Mouse (Mus musculus): Measurements from ENCODE around the gene Rai1. TPM values are rescaled to one million over a fixed set of nuclear protein-coding genes. Genes with fewer than 3 reads are reported as not detected.

Gene Rai1
- polyA plus RNA-seq, 2 experiments = 29.7 to 62.1 TPM

GRCm38 (mm10) chr11:60230512-60230911 is 125.7 kb downstream of the Rai1 start:
- Histone ChIP-seq H3K36me3 (ENCODE audit: control insufficient read depth, insufficient read depth, low read length) (peaks cover 17% of the 10 kb centered on the region; the same call in 1 of the 2 replicates), H3K4me3 (replicated peaks; ENCODE audit: low read length) (no peak overlapping the region), H3K9me3 (ENCODE audit: control insufficient read depth, low read length) (no peaks in the 10 kb centered on the region), H3K27ac (replicated peaks; ENCODE audit: low read depth, low read length) (no peak overlapping the region), H3K4me1 (ENCODE audit: control insufficient read depth, insufficient read depth, low read length) (peaks cover 6% of the 10 kb centered on the region), H3K9ac (ENCODE audit: low read depth, low read length, severe bottlenecking) (no peak overlapping the region), H3K4me2 (replicated peaks; ENCODE audit: low read depth, low read length, severe bottlenecking) (no peak overlapping the region), H3K27me3 (ENCODE audit: control insufficient read depth, insufficient read depth, low read length) (no peaks in the 10 kb centered on the region)
- no peak for TF ChIP-seq POLR2A (IDR thresholded peaks at IDR 0.05; ENCODE audit: borderline replicate concordance, extremely low read depth, insufficient read depth, insufficient read length)
- ATAC-seq (ENCODE audit: low FRiP score, low read depth) = no peak
- 90% methylated on average over 7 of the region's 7 CpGs for WGBS
- DNase-seq (ENCODE audit: low spot score) = no peak

GRCm38 (mm10) chr11:60231326-60231725 is 126.5 kb downstream of the Rai1 start:
- Histone ChIP-seq H3K9ac (ENCODE audit: low read depth, low read length, severe bottlenecking) (no peak overlapping the region), H3K4me2 (replicated peaks; ENCODE audit: low read depth, low read length, severe bottlenecking) (no peak overlapping the region), H3K27ac (replicated peaks; ENCODE audit: low read depth, low read length) (no peak overlapping the region), H3K36me3 (ENCODE audit: control insufficient read depth, insufficient read depth, low read length) (peaks cover 21% of the 10 kb centered on the region; the same call in 1 of the 2 replicates), H3K4me1 (ENCODE audit: control insufficient read depth, insufficient read depth, low read length) (peaks cover 6% of the 10 kb centered on the region), H3K9me3 (ENCODE audit: control insufficient read depth, low read length) (no peaks in the 10 kb centered on the region), H3K4me3 (replicated peaks; ENCODE audit: low read length) (no peak overlapping the region), H3K27me3 (ENCODE audit: control insufficient read depth, insufficient read depth, low read length) (no peaks in the 10 kb centered on the region)
- ATAC-seq (ENCODE audit: low FRiP score, low read depth) (no peak), DNase-seq (ENCODE audit: low spot score) (no peak)
- TF ChIP-seq POLR2A (IDR thresholded peaks at IDR 0.05; ENCODE audit: borderline replicate concordance, extremely low read depth, insufficient read depth, insufficient read length) = no peak
- WGBS = 70% methylated on average over 3 of the region's 3 CpGs

GRCm38 (mm10) chr11:60231951-60232350 is 127.1 kb downstream of the Rai1 start:
- ATAC-seq (ENCODE audit: low FRiP score, low read depth) (no peak), DNase-seq (ENCODE audit: low spot score) (no peak)
- H3K4me3 ChIP-seq (replicated peaks; ENCODE audit: low read length) = no peak overlapping the region
- no peak overlapping the region for H3K4me2 ChIP-seq (replicated peaks; ENCODE audit: low read depth, low read length, severe bottlenecking)
- peaks cover 21% of the 10 kb centered on the region; the same call in 1 of the 2 replicates for H3K36me3 ChIP-seq (ENCODE audit: control insufficient read depth, insufficient read depth, low read length)
- H3K4me1 ChIP-seq (ENCODE audit: control insufficient read depth, insufficient read depth, low read length) = peaks cover 6% of the 10 kb centered on the region
- H3K9ac ChIP-seq (ENCODE audit: low read depth, low read length, severe bottlenecking) = no peak overlapping the region
- no peaks in the 10 kb centered on the region for H3K9me3 ChIP-seq (ENCODE audit: control insufficient read depth, low read length)
- TF ChIP-seq POLR2A (IDR thresholded peaks at IDR 0.05; ENCODE audit: borderline replicate concordance, extremely low read depth, insufficient read depth, insufficient read length) = no peak
- H3K27me3 ChIP-seq (ENCODE audit: control insufficient read depth, insufficient read depth, low read length) = no peaks in the 10 kb centered on the region
- 50% methylated on average over 4 of the region's 4 CpGs for WGBS
- no peak overlapping the region for H3K27ac ChIP-seq (replicated peaks; ENCODE audit: low read depth, low read length)

- Histone ChIP-seq H3K27me3 (ENCODE audit: control insufficient read depth, insufficient read depth, low read length) (no peaks in the 10 kb centered on the region), H3K9me3 (ENCODE audit: control insufficient read depth, low read length) (no peaks in the 10 kb centered on the region), H3K9ac (ENCODE audit: low read depth, low read length, severe bottlenecking) (no peak overlapping the region), H3K4me1 (ENCODE audit: control insufficient read depth, insufficient read depth, low read length) (peaks cover 6% of the 10 kb centered on the region), H3K4me2 (replicated peaks; ENCODE audit: low read depth, low read length, severe bottlenecking) (no peak overlapping the region), H3K27ac (replicated peaks; ENCODE audit: low read depth, low read length) (peak overlapping the region; percentile 27), H3K36me3 (ENCODE audit: control insufficient read depth, insufficient read depth, low read length) (peaks cover 21% of the 10 kb centered on the region; the same call in 1 of the 2 replicates), H3K4me3 (replicated peaks; ENCODE audit: low read length) (no peak overlapping the region)
- no peak for TF ChIP-seq POLR2A (IDR thresholded peaks at IDR 0.05; ENCODE audit: borderline replicate concordance, extremely low read depth, insufficient read depth, insufficient read length)
- no peak for DNase-seq (ENCODE audit: low spot score)
- WGBS = 72% methylated on average over 14 of the region's 14 CpGs
- ATAC-seq (ENCODE audit: low FRiP score, low read depth) = no peak
These were observed 127.7 kb downstream of the Rai1 start for GRCm38 (mm10) chr11:60232441-60233058.

GRCm38 (mm10) chr11:60233235-60233634 is 128.4 kb downstream of the Rai1 start:
- no peak for TF ChIP-seq POLR2A (IDR thresholded peaks at IDR 0.05; ENCODE audit: borderline replicate concordance, extremely low read depth, insufficient read depth, insufficient read length)
- no peak overlapping the region for H3K4me3 ChIP-seq (replicated peaks; ENCODE audit: low read length)
- WGBS = 55% methylated on average over 8 of the region's 8 CpGs
- H3K9ac ChIP-seq (ENCODE audit: low read depth, low read length, severe bottlenecking) = no peak overlapping the region
- no peak overlapping the region; the same call in 1 of the 2 replicates for H3K27ac ChIP-seq (replicated peaks; ENCODE audit: low read depth, low read length)
- no peak for ATAC-seq (ENCODE audit: low FRiP score, low read depth)
- no peak for DNase-seq (ENCODE audit: low spot score)
- H3K27me3 ChIP-seq (ENCODE audit: control insufficient read depth, insufficient read depth, low read length) = no peaks in the 10 kb centered on the region
- peaks cover 22% of the 10 kb centered on the region; the same call in 1 of the 2 replicates for H3K36me3 ChIP-seq (ENCODE audit: control insufficient read depth, insufficient read depth, low read length)
- H3K4me1 ChIP-seq (ENCODE audit: control insufficient read depth, insufficient read depth, low read length) = peaks cover 6% of the 10 kb centered on the region
- no peak overlapping the region for H3K4me2 ChIP-seq (replicated peaks; ENCODE audit: low read depth, low read length, severe bottlenecking)
- H3K9me3 ChIP-seq (ENCODE audit: control insufficient read depth, low read length) = no peaks in the 10 kb centered on the region

All from limb, embryonic 14.5 days (tissue).